Mouse (Mus musculus) ES-CJ7 (cell line): ENCODE data around the gene Cd86.

Experiments used
- DNase-seq: peaks from one replicate; pipeline ENCODE4 v3.0.0; 2011; ENCODE audit warnings: low read depth, low spot score

Cd86 gene

DNA sequence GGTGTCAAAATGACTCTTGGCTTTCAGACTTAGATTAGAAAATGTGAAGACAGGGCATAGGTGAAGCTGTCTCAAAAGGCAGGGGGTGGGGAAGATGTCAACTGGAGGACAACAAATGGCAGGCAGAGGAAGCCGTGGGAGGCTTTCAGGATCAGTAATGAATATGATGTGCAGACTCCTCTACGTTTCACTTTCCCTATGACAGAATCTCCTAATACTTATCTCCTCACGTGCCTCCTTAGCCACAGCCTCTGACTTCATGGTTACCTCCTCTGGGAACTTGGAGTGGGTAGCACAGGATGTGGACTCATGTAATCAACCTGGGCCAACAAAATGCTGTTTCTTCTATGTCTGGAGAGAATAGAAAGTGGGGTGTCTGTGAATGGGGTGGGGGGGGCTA is 63.2 kb downstream of the Cd86 start:
- no peak for DNase-seq

GRCm38 (mm10) chr16:36598265-36598664 is 67.6 kb downstream of the Cd86 start:
- DNase-seq, result no peak

DNA sequence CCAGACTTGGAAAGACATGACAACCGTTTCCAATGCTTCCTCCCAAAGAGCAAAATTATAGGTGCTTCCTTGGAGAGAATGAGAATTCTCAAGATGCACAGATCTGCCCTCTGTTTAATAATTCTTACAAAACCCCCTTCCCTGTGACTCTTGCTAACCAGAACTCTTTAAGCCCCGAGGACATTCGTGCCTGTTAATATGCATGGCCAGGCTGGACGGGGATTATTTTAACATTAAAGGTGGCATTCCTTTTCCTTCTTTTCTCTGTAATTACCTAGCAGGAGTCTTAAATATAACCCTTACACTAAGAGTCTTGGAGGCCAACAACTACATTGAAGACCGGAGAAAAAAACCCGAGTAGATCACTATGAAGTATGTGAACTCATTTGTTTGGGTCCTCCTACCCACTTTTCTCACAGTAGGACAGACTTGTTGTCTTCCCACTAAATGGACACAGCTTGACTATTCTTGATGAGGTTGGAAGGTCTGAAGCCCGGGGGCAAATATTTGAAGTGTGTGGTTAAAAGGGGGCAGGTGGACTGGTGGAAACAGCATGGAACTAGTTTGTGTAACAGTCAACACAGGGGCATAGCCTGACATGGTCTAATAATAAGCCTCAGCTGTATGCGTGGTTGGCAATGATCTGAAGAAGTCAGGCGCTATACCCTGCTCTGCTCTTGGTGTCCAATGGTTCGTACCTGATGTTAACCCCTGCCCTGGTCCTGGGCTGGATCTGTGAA is 69.0 kb downstream of the Cd86 start:
- no peak for DNase-seq

DNA sequence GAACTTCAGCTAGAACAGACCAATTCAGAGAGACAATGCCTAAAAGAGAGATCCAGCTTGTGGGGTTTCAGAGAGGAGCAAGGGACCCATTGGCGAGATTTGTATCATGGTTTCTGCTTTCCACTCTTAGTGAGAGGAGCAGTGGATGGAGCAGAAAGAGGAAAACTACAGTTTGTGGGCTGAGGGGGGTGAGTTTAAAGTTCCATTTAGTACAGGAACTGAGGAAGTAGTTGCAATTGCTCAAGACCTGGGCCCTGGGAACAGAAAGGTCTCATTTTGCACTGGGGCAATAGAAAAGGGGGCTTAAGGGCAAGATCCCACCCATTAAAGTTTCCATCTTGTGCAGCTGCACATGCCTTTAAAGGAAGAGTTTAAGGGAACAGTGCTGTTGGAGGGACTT is 76.0 kb downstream of the Cd86 start:
- DNase-seq, result no peak

DNA sequence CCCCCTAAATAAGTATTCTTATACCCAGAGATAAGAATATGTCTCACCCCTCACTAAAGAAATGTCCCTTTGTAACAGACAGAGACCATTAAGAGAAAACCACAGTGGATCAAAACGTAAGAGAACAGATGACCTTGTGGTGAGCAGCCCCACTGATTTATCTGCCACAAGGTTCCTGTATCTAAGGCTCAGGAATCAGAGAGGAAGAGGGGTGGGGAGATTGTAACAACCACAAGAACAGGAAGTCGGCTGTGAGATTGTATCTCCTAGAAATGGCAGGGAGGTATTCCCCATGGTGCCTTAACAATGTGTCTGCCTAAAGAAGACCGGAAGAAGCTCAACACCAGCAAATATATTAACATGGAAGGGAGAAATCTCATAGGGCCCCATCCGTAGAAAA is 77.9 kb downstream of the Cd86 start:
- DNase-seq, result no peak

- no peak for DNase-seq
Measured at GRCm38 (mm10) chr16:36582073-36582472, 83.8 kb downstream of the Cd86 start.

DNA sequence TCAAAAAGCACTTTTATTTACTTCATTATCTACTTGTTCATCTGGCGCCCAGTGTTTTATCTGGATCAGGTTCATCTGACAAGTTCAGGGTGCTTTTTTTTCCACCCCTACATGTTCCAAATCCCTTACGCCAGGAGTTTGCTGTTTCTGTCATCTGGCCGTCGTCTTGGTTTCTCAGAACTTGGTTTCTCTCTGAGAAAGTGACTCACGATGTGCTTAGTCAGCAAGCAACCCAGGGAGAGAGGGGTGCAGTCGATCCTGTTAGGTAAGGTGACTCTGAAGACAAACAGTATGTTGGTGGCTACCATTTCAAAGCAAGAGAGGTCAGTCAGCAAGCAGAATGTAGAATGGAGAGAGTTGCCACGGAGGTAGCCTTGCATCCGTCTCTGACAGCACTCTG is 93.9 kb downstream of the Cd86 start:
- no peak for DNase-seq

- peak; percentile 17 for DNase-seq
Measured at GRCm38 (mm10) chr16:36561386-36562338, 104.2 kb downstream of the Cd86 start, which contains the start of gene Casr. Gene Casr, minus strand, starts transcription at chr16:36562141.

GRCm38 (mm10) chr16:36559573-36559972 is 106.3 kb downstream of the Cd86 start:
- no peak for DNase-seq

GRCm38 (mm10) chr16:36555672-36556165 is 110.2 kb downstream of the Cd86 start:
- DNase-seq, result no peak
